9 mouse cellular contexts compared by ENCODE assay signal in genomic region chr11:61142262-61142661, GRCm38 (mm10). TPM values are rescaled to one million over a fixed set of nuclear protein-coding genes. Genes with fewer than 3 reads are reported as not detected.
DNase-seq lines count a peak whose midpoint lies in the region; ATAC-seq lines count a peak whose summit lies in the region.
"Had no signal": no experiment of that assay in that cellular context is flagged by ENCODE, and none has a peak within 500 bp of the region (broad histone marks: within the 10 kb centered on the region; RNA-seq: fewer than 3 reads in every experiment).

No protein-coding gene starts in this region.

- no peak for ATAC-seq in intestine, embryonic 16.5 days
- ATAC-seq in intestine, embryonic 15.5 days: no peak
- ATAC-seq in heart, embryonic 16.5 days (replicated peaks; ENCODE audit: extremely low read depth, insufficient read depth, low FRiP score): no peak

- H3K4me1 ChIP-seq in intestine, embryonic 16.5 days (ENCODE audit: control insufficient read depth, insufficient read depth, low read length): peaks cover 9% of the 10 kb centered on the region; the same call in 1 of the 2 replicates
- H3K4me1 ChIP-seq in intestine, embryonic 15.5 days (replicated peaks): peaks cover 7% of the 10 kb centered on the region; the same call in 1 of the 2 replicates
- H3K4me1 ChIP-seq in heart, embryonic 16.5 days (ENCODE audit: control insufficient read depth, insufficient read depth, low read length): peaks cover 8% of the 10 kb centered on the region
- peaks cover 18% of the 10 kb centered on the region for H3K4me1 ChIP-seq in forebrain, embryonic 10.5 days
- peaks cover 7% of the 10 kb centered on the region for H3K4me1 ChIP-seq in embryonic facial prominence, embryonic 10.5 days

- no peak overlapping the region for H3K27ac ChIP-seq in intestine, embryonic 16.5 days (ENCODE audit: low read length)
- H3K27ac ChIP-seq in intestine, embryonic 15.5 days: no peak overlapping the region
- H3K27ac ChIP-seq in heart, embryonic 16.5 days (ENCODE audit: low read length): no peak overlapping the region
- H3K27ac ChIP-seq in macrophage: peak overlapping the region; percentile 87
- no peak overlapping the region for H3K27ac ChIP-seq in forebrain, embryonic 10.5 days
- H3K27ac ChIP-seq in embryonic facial prominence, embryonic 10.5 days (replicated peaks): no peak overlapping the region

- H3K4me3 ChIP-seq in intestine, embryonic 16.5 days (ENCODE audit: low read length): 0 out of 2 replicates have a peak overlapping the region, but pooled peaks have one; percentile 2
- H3K4me3 ChIP-seq in intestine, embryonic 15.5 days (replicated peaks): no peak overlapping the region
- peak overlapping the region; percentile 40 for H3K4me3 ChIP-seq in heart, embryonic 16.5 days (ENCODE audit: low read length)
- H3K4me3 ChIP-seq in macrophage (ENCODE audit: inconsistent target): peak overlapping the region; percentile 76
- H3K4me3 ChIP-seq in forebrain, embryonic 10.5 days: no peak overlapping the region
- H3K4me3 ChIP-seq in embryonic facial prominence, embryonic 10.5 days: no peak overlapping the region

- no peak overlapping the region for H3K9ac ChIP-seq in intestine, embryonic 16.5 days (ENCODE audit: low read depth, low read length)
- H3K9ac ChIP-seq in intestine, embryonic 15.5 days: no peak overlapping the region
- no peak overlapping the region for H3K9ac ChIP-seq in heart, embryonic 16.5 days (ENCODE audit: low read length)

- H3K4me2 ChIP-seq in intestine, embryonic 16.5 days (ENCODE audit: low read depth, low read length): no peak overlapping the region
- no peak overlapping the region for H3K4me2 ChIP-seq in intestine, embryonic 15.5 days (replicated peaks)
- H3K4me2 ChIP-seq in heart, embryonic 16.5 days (ENCODE audit: low read depth, low read length): peak overlapping the region; percentile 20

- 0 out of 2 replicates have a peak, but pooled peaks cover 4% of the 10 kb centered on the region for H3K27me3 ChIP-seq in intestine, embryonic 16.5 days (replicated peaks; ENCODE audit: control insufficient read depth, insufficient read depth, low read length)
- H3K27me3 ChIP-seq in intestine, embryonic 15.5 days (replicated peaks): no peaks in the 10 kb centered on the region
- H3K27me3 ChIP-seq in heart, embryonic 16.5 days (ENCODE audit: control insufficient read depth, insufficient read depth, low read length): peaks cover 3% of the 10 kb centered on the region; the same call in 1 of the 2 replicates
- H3K27me3 ChIP-seq in forebrain, embryonic 10.5 days (ENCODE audit: poor library complexity, severe bottlenecking): peaks cover 18% of the 10 kb centered on the region
- H3K27me3 ChIP-seq in embryonic facial prominence, embryonic 10.5 days (replicated peaks; ENCODE audit: low read depth, poor library complexity, severe bottlenecking): peaks cover 28% of the 10 kb centered on the region

- H3K9me3 ChIP-seq in intestine, embryonic 16.5 days (ENCODE audit: control insufficient read depth, low read length): no peaks in the 10 kb centered on the region
- H3K9me3 ChIP-seq in intestine, embryonic 15.5 days: no peaks in the 10 kb centered on the region
- no peaks in the 10 kb centered on the region for H3K9me3 ChIP-seq in heart, embryonic 16.5 days (replicated peaks; ENCODE audit: control insufficient read depth, low read length)
- no peaks in the 10 kb centered on the region for H3K9me3 ChIP-seq in forebrain, embryonic 10.5 days
- no peaks in the 10 kb centered on the region for H3K9me3 ChIP-seq in embryonic facial prominence, embryonic 10.5 days

- peak; percentile 36 to 60 for DNase-seq in thymus, postnatal 36 days
- no peak for DNase-seq in forebrain, embryonic 10.5 days (ENCODE audit: extremely low spot score, low spot score)
- no peak for DNase-seq in adrenal gland, adult 18-20 months (ENCODE audit: low spot score in 2 of 2)
- DNase-seq in embryonic facial prominence, embryonic 10.5 days (ENCODE audit: low spot score): no peak
- DNase-seq: cerebellum, adult 11 months had no signal

- WGBS in intestine, embryonic 16.5 days: 44% methylated on average over 3 of the region's 3 CpGs
- 52% methylated on average over 3 of the region's 3 CpGs for WGBS in intestine, embryonic 15.5 days
- WGBS in heart, embryonic 16.5 days: 44% methylated on average over 3 of the region's 3 CpGs
- WGBS in macrophage (ENCODE audit: missing documents): 3% methylated on average over 3 of the region's 3 CpGs
- 78% methylated on average over 3 of the region's 3 CpGs for WGBS in forebrain, embryonic 10.5 days
- 72% methylated on average over 3 of the region's 3 CpGs for WGBS in embryonic facial prominence, embryonic 10.5 days

- H3K36me3 ChIP-seq in intestine, embryonic 16.5 days (ENCODE audit: control insufficient read depth, insufficient read depth, low read length): no peaks in the 10 kb centered on the region
- no peaks in the 10 kb centered on the region for H3K36me3 ChIP-seq in intestine, embryonic 15.5 days
- no peaks in the 10 kb centered on the region for H3K36me3 ChIP-seq in heart, embryonic 16.5 days (ENCODE audit: control insufficient read depth, insufficient read depth)
- 0 out of 2 replicates have a peak, but pooled peaks cover 8% of the 10 kb centered on the region for H3K36me3 ChIP-seq in macrophage (ENCODE audit: inconsistent target)
- no peaks in the 10 kb centered on the region for H3K36me3 ChIP-seq in forebrain, embryonic 10.5 days (replicated peaks)
- no peaks in the 10 kb centered on the region for H3K36me3 ChIP-seq in embryonic facial prominence, embryonic 10.5 days (replicated peaks)

- H3K79me2 ChIP-seq in macrophage (ENCODE audit: inconsistent target): peaks cover 31% of the 10 kb centered on the region

RNA-seq across cellular contexts. Expression of gene Tnfrsf13b, which starts 15.7 kb away (rescaled TPM):
- polyA plus RNA-seq in intestine, embryonic 16.5 days (2015; fragmentation: Nextera tagmentation; extraction: Ambion mirVana): 1.8 and 2.5 TPM in 2 replicates
- polyA plus RNA-seq in intestine, embryonic 15.5 days (2015; fragmentation: Nextera tagmentation; extraction: Ambion mirVana): 2.7 and 2.8 TPM in 2 replicates
- 2.7 and 5.7 TPM in 2 replicates for polyA plus RNA-seq in heart, embryonic 16.5 days (2015; fragmentation: Nextera tagmentation; extraction: Ambion mirVana)
- 10 to 100 TPM in 13 of 26 experiments, 1 to 10 TPM in 13; 1.8 to 42.9 (median 11.1) TPM for total RNA-seq in macrophage (2018; cell fraction: chromatin; rRNA removed)
- total RNA-seq in macrophage (2018; cell fraction: cytosol; rRNA removed): 10 to 100 TPM; 30.6 to 61.4 (median 49.5) TPM
- total RNA-seq in macrophage (2018; cell fraction: nucleus; rRNA removed): 10 to 100 TPM in 25 of 26 experiments, 1 to 10 TPM in 1; 9.8 to 70.3 (median 24.3) TPM
- polyA plus RNA-seq in macrophage (2018): 35.3 to 55.0 TPM (median 51.2 TPM) in 3 replicates
- polyA plus RNA-seq in forebrain, embryonic 10.5 days (2016; fragmentation: Nextera tagmentation; extraction: Ambion mirVana): 0.63 and 1.3 TPM in 2 replicates
- under 1 TPM; 0.50 to 0.70 TPM for total RNA-seq in adrenal gland, adult 18-20 months (2021)
- 0.86 and 1.2 TPM in 2 replicates for polyA plus RNA-seq in embryonic facial prominence, embryonic 10.5 days (2016; fragmentation: Nextera tagmentation; extraction: Ambion mirVana)

RNA-seq across cellular contexts. Expression of gene Usp22, which starts 32.6 kb away (rescaled TPM):
- polyA plus RNA-seq in intestine, embryonic 16.5 days (2015; fragmentation: Nextera tagmentation; extraction: Ambion mirVana): 72.5 and 80.2 TPM in 2 replicates
- 89.0 and 98.6 TPM in 2 replicates for polyA plus RNA-seq in intestine, embryonic 15.5 days (2015; fragmentation: Nextera tagmentation; extraction: Ambion mirVana)
- 63.3 and 69.9 TPM in 2 replicates for polyA plus RNA-seq in heart, embryonic 16.5 days (2015; fragmentation: Nextera tagmentation; extraction: Ambion mirVana)
- 10 to 100 TPM in 25 of 26 experiments, 1 to 10 TPM in 1; 7.6 to 35.9 (median 24.8) TPM for total RNA-seq in macrophage (2018; cell fraction: chromatin; rRNA removed)
- 10 to 100 TPM; 20.6 to 39.1 (median 31.9) TPM for total RNA-seq in macrophage (2018; cell fraction: cytosol; rRNA removed)
- 10 to 100 TPM; 13.4 to 39.8 (median 27.5) TPM for total RNA-seq in macrophage (2018; cell fraction: nucleus; rRNA removed)
- 20.1 to 31.2 TPM (median 25.8 TPM) in 3 replicates for polyA plus RNA-seq in macrophage (2018)
- polyA plus RNA-seq in forebrain, embryonic 10.5 days (2016; fragmentation: Nextera tagmentation; extraction: Ambion mirVana): 177 and 178 TPM in 2 replicates
- 10 to 100 TPM; 42.3 to 57.6 TPM for total RNA-seq in adrenal gland, adult 18-20 months (2021)
- 185 and 189 TPM in 2 replicates for polyA plus RNA-seq in embryonic facial prominence, embryonic 10.5 days (2016; fragmentation: Nextera tagmentation; extraction: Ambion mirVana)

Comparison
In these comparisons a context has a peak if more than half of its experiments do, and no peak if none do; other contexts are left out.
1. H3K4me3 ChIP-seq: peak in intestine, embryonic 16.5 days (single experiment), heart, embryonic 16.5 days (single experiment) and macrophage (single experiment); none in intestine, embryonic 15.5 days (single experiment), forebrain, embryonic 10.5 days (single experiment) and embryonic facial prominence, embryonic 10.5 days (single experiment).
2. DNase-seq: peak in thymus, postnatal 36 days (2 of 2); none in forebrain, embryonic 10.5 days (single experiment), adrenal gland, adult 18-20 months (0 of 2) and embryonic facial prominence, embryonic 10.5 days (single experiment).